Mouse (Mus musculus) hindbrain, embryonic 16.5 days (tissue): ENCODE measurements around the gene Fam114a2. TPM values are rescaled to one million over a fixed set of nuclear protein-coding genes. Genes with fewer than 3 reads are reported as not detected.
A peak's percentile ranks its signal among the peaks of the same experiment; 100 is the strongest.

ENCODE experiments used
- ATAC-seq: fragments of 200-750 bp; cut with Nextera tagmentation; 2 replicates; pipeline ENCODE4 v1.8.0; 2017; ENCODE audit warnings: moderate TSS enrichment, moderate library complexity
- H3K27ac ChIP-seq: fragments of 300-500 bp; sonication (generic); 2 replicates; pipeline ENCODE4 v1.5.1; 2014; ENCODE audit warnings: low read depth, mild to moderate bottlenecking, control low read depth, low read length, moderate library complexity
- H3K27me3 ChIP-seq: fragments of 300-500 bp; sonication (generic); replicated peaks from 2 replicates; pipeline ENCODE4 v1.6.1; 2014; ENCODE audit warnings: low read length; ENCODE audit not compliant: control insufficient read depth, insufficient read depth
- H3K36me3 ChIP-seq: fragments of 300-500 bp; sonication (generic); 2 replicates; pipeline ENCODE4 v1.6.1; 2014; ENCODE audit warnings: mild to moderate bottlenecking, low read length, moderate library complexity, mixed read lengths; ENCODE audit not compliant: control insufficient read depth, insufficient read depth
- H3K4me1 ChIP-seq: fragments of 300-500 bp; sonication (generic); 2 replicates; pipeline ENCODE4 v1.6.1; 2014; ENCODE audit warnings: low read depth, low read length; ENCODE audit not compliant: control insufficient read depth, insufficient read depth
- H3K4me2 ChIP-seq: fragments of 300-500 bp; sonication (generic); 2 replicates; pipeline ENCODE4 v1.6.1; 2014; ENCODE audit warnings: mild to moderate bottlenecking, low read length, control low read depth, moderate library complexity
- H3K4me3 ChIP-seq: fragments of 300-500 bp; sonication (generic); 2 replicates; pipeline ENCODE4 v1.5.1; 2014; ENCODE audit warnings: mild to moderate bottlenecking, low read length, control low read depth, moderate library complexity
- H3K9ac ChIP-seq: fragments of 300-500 bp; sonication (generic); 2 replicates; pipeline ENCODE4 v1.6.1; 2014; ENCODE audit warnings: low read depth, mild to moderate bottlenecking, control low read depth, low read length, moderate library complexity
- H3K9me3 ChIP-seq: fragments of 300-500 bp; sonication (generic); 2 replicates; pipeline ENCODE4 v1.6.1; 2014; ENCODE audit warnings: mild to moderate bottlenecking, low read length, moderate library complexity; ENCODE audit not compliant: control insufficient read depth
- WGBS: fragments of 180-500 bp; shearing (Covaris S2); extraction: QIAGEN DNeasy Blood & Tissue Kit; methylation state at CpG from one replicate; pipeline ENCODE4 v1.1.7; 2014; 5-methylcytosine and 5-hydroxymethylcytosine counted together
- polyA plus RNA-seq: library from polyadenylated mRNA; unstranded; fragments of >200 nt; fragmentation: Nextera tagmentation; extraction: Ambion mirVana; gene quantifications from 2 replicates; pipeline ENCODE4 v1.2.1, GENCODE M21; 2015

The Fam114a2 gene
- polyA plus RNA-seq, 1 experiment from 2014 or later, result 77.0 TPM

- ATAC-seq, result no peak
These were observed 22.3 kb upstream of the Fam114a2 start for GRCm38 (mm10) chr11:57540681-57541080.

DNA sequence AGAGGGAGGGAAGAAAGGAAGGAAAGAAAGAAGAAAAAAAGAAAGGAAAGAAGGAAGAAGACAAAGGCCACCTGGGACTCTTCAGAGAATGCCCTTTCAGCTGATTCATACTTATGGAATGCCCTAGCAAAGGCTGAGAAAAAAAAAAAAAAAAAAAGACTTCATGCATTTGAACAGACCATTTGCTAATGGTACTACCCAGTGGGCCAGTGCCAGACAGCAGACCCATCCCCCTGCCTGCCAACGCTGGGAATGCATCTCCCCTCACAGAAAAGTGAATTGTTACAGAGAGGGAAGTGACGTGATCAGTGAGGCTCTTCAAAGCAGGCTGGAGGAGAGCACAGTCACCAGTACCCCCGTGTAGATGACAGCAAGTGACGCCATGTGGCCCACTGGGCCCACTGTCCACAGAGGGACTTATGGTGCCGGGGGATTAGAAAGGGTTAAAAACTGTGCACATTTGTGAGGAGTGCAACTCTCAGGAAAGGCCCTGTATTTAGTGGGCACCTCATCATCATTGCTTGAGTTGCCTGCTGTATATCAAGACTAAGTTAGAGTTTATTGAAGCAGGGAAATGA, 21.5 kb upstream of the Fam114a2 start:
- Histone ChIP-seq H3K4me2 (no peak overlapping the region), H3K4me3 (no peak overlapping the region), H3K27ac (no peak overlapping the region), H3K27me3 (no peaks in the 10 kb centered on the region), H3K9me3 (no peaks in the 10 kb centered on the region), H3K36me3 (0 out of 2 replicates have a peak, but pooled peaks cover 2% of the 10 kb centered on the region), H3K4me1 (no peaks in the 10 kb centered on the region), H3K9ac (no peak overlapping the region)
- 73% methylated on average over 5 of the region's 5 CpGs for WGBS
- ATAC-seq, result no peak

More at GRCm38 (mm10) chr11:57540681-57541080, 22.3 kb upstream of the Fam114a2 start:
- Histone ChIP-seq H3K27me3 (no peaks in the 10 kb centered on the region), H3K9ac (no peak overlapping the region), H3K36me3 (0 out of 2 replicates have a peak, but pooled peaks cover 2% of the 10 kb centered on the region), H3K4me2 (no peak overlapping the region), H3K9me3 (no peaks in the 10 kb centered on the region), H3K4me1 (no peaks in the 10 kb centered on the region), H3K4me3 (no peak overlapping the region), H3K27ac (no peak overlapping the region)
- 79% methylated on average over 2 of the region's 2 CpGs for WGBS

DNA sequence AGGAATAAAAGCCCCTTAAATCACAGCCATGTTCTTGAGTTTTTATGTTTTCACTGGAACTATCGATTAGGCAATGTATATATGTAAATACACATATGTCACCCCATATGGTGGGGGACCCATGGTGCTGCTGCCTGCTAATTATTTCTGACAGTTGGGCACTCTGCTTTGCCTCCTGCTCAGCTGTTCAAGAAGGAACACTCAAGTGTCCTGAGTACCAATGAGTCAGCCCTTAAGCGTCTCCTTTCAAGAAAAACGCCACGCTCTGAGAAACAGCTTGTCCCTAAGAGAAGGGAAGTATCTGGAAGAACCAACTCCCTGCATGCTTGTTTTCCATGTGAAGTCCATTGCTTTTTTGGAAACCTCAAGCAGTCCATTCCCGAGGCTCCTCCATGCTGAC, 17.5 kb upstream of the Fam114a2 start:
- Histone ChIP-seq H3K36me3 (peaks cover 2% of the 10 kb centered on the region; the same call in 1 of the 2 replicates), H3K27me3 (no peaks in the 10 kb centered on the region), H3K4me1 (peaks cover 11% of the 10 kb centered on the region), H3K4me2 (no peak overlapping the region), H3K4me3 (no peak overlapping the region), H3K9ac (no peak overlapping the region), H3K9me3 (no peaks in the 10 kb centered on the region), H3K27ac (no peak overlapping the region)
- no peak for ATAC-seq
- 76% methylated on average over 5 of the region's 5 CpGs for WGBS

GRCm38 (mm10) chr11:57532306-57532705, 13.9 kb upstream of the Fam114a2 start:
- Histone ChIP-seq H3K27me3 (no peaks in the 10 kb centered on the region), H3K4me1 (peaks cover 11% of the 10 kb centered on the region), H3K9ac (no peak overlapping the region), H3K4me2 (no peak overlapping the region), H3K36me3 (peaks cover 11% of the 10 kb centered on the region), H3K4me3 (no peak overlapping the region), H3K27ac (no peak overlapping the region), H3K9me3 (no peaks in the 10 kb centered on the region)
- no peak for ATAC-seq
- WGBS, result 83% methylated on average over 4 of the region's 4 CpGs

- Histone ChIP-seq H3K4me2 (no peak overlapping the region), H3K4me1 (peaks cover 11% of the 10 kb centered on the region), H3K27me3 (no peaks in the 10 kb centered on the region), H3K9me3 (no peaks in the 10 kb centered on the region), H3K9ac (0 out of 2 replicates have a peak overlapping the region, but pooled peaks have one; percentile 17), H3K36me3 (peaks cover 11% of the 10 kb centered on the region), H3K27ac (peak overlapping the region; percentile 63), H3K4me3 (no peak overlapping the region)
- WGBS, result 12% methylated on average over 11 of the region's 11 CpGs
- ATAC-seq, result peak; percentile 70
These were observed 13.0 kb upstream of the Fam114a2 start for GRCm38 (mm10) chr11:57531300-57531950.

GRCm38 (mm10) chr11:57529111-57529510, 10.7 kb upstream of the Fam114a2 start:
- ATAC-seq, result no peak
- whole genome bisulfite sequencing, result 91% methylated on average over 3 of the region's 3 CpGs

GRCm38 (mm10) chr11:57527506-57527905, 9.1 kb upstream of the Fam114a2 start:
- Histone ChIP-seq H3K36me3 (peaks cover 9% of the 10 kb centered on the region), H3K27ac (no peak overlapping the region), H3K9ac (no peak overlapping the region), H3K4me2 (no peak overlapping the region), H3K4me3 (no peak overlapping the region), H3K27me3 (no peaks in the 10 kb centered on the region), H3K9me3 (no peaks in the 10 kb centered on the region), H3K4me1 (peaks cover 11% of the 10 kb centered on the region)
- WGBS, result 62% methylated on average over 4 of the region's 4 CpGs
- ATAC-seq, result no peak

More at GRCm38 (mm10) chr11:57529111-57529510, 10.7 kb upstream of the Fam114a2 start:
- H3K4me3 ChIP-seq, result no peak overlapping the region
- no peak overlapping the region for H3K9ac ChIP-seq
- H3K4me1 ChIP-seq, result peaks cover 11% of the 10 kb centered on the region
- H3K4me2 ChIP-seq, result no peak overlapping the region
- no peaks in the 10 kb centered on the region for H3K27me3 ChIP-seq
- peaks cover 9% of the 10 kb centered on the region for H3K36me3 ChIP-seq
- no peaks in the 10 kb centered on the region for H3K9me3 ChIP-seq
- H3K27ac ChIP-seq, result no peak overlapping the region

DNA sequence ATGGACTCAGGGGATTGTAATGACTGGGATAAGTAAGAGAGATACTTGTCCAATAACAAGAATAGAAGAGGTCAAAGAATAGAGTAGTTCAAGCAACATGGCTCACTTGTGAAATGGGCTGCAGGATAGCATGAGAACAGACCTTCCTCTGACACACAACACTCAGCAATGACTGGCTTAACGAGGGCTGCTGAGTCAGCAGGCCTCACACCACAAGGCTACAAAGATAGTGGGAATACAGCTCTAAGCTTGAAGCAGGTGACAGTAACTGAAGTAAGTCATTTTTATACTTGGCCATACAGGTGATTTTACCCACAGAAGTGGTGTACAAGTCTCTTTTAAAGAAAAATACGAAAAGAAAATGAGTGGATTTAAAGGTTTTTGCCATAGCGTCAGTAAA, 7.5 kb upstream of the Fam114a2 start:
- Histone ChIP-seq H3K9me3 (no peaks in the 10 kb centered on the region), H3K4me3 (no peak overlapping the region), H3K27ac (no peak overlapping the region), H3K27me3 (no peaks in the 10 kb centered on the region), H3K9ac (no peak overlapping the region), H3K36me3 (peaks cover 9% of the 10 kb centered on the region), H3K4me1 (peaks cover under 1% of the 10 kb centered on the region; the same call in 1 of the 2 replicates), H3K4me2 (no peak overlapping the region)
- 85% methylated on average over 3 of the region's 3 CpGs for WGBS
- no peak for ATAC-seq

DNA sequence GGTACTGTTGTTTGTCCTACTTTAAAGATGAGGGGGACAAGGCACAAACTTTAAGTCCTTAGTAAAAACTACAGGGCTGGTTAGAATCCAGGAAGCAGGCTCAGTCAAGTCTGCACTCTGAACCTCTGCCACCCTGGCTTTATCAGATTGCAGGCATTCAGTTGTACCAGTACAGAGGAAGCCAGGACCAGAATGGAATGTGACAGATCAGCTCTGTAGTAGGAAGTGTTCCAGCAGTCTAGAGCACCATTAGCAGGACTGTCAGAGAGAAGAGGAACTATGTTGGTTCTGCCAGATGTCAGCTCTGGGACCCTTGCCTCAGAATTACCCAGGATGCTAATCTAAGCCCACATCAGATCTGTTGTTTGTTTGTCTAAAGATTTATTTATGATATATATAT, 6.2 kb upstream of the Fam114a2 start:
- ATAC-seq, result no peak
- no peaks in the 10 kb centered on the region for H3K27me3 ChIP-seq
- no peaks in the 10 kb centered on the region for H3K9me3 ChIP-seq
- H3K4me3 ChIP-seq, result no peak overlapping the region
- H3K4me2 ChIP-seq, result no peak overlapping the region
- H3K9ac ChIP-seq, result no peak overlapping the region
- peaks cover 3% of the 10 kb centered on the region for H3K36me3 ChIP-seq
- no peaks in the 10 kb centered on the region; the same call in 1 of the 2 replicates for H3K4me1 ChIP-seq
- H3K27ac ChIP-seq, result no peak overlapping the region
